Mouse (Mus musculus) ES-E14 (cell line): ENCODE data around the gene Mphosph9. TPM values are rescaled to one million over a fixed set of nuclear protein-coding genes. Genes with fewer than 3 reads are reported as not detected.

Source experiments
- DNase-seq: peaks from one replicate; pipeline ENCODE4 v3.0.0-alpha.2; 2013; ENCODE audit warnings: low read depth, low spot score
- H3K27ac ChIP-seq: 2 replicates; pipeline ENCODE4 v1.5.1; 2012; ENCODE audit warnings: low read depth, mild to moderate bottlenecking, low read length, moderate library complexity, mixed read lengths; ENCODE audit not compliant: poor library complexity, insufficient read depth, severe bottlenecking
- H3K36me3 ChIP-seq: 2 replicates; pipeline ENCODE4 v1.6.1; 2012; ENCODE audit warnings: mild to moderate bottlenecking, low read length, moderate library complexity, mixed read lengths; ENCODE audit not compliant: control insufficient read depth, poor library complexity, insufficient read depth, severe bottlenecking
- H3K4me1 ChIP-seq, 2 experiments: fragments of 150-350 bp in 1 of 2; sonication (generic) in 1 of 2; 2 replicates each; pipeline ENCODE4 v1.6.1; 2012; ENCODE audit warnings: low read length in 2 of 2, mild to moderate bottlenecking in 1 of 2, mixed read lengths in 1 of 2; ENCODE audit not compliant: control insufficient read depth in 2 of 2, insufficient read depth in 2 of 2, poor library complexity in 1 of 2
- H3K4me3 ChIP-seq, 2 experiments: fragments of 150-350 bp in 1 of 2; sonication (generic) in 1 of 2; 2 replicates each; pipeline ENCODE4 v1.5.1; 2012; ENCODE audit warnings: low read length in 2 of 2, low read depth in 1 of 2, mild to moderate bottlenecking in 1 of 2, mixed read lengths in 1 of 2; ENCODE audit not compliant: insufficient read depth in 1 of 2, poor library complexity in 1 of 2, severe bottlenecking in 1 of 2
- H3K9ac ChIP-seq: 2 replicates; pipeline ENCODE4 v1.6.1; 2012; ENCODE audit warnings: low read depth, mild to moderate bottlenecking, low read length, mixed read lengths; ENCODE audit not compliant: poor library complexity, insufficient read depth, severe bottlenecking
- H3K9me3 ChIP-seq: fragments of 150-350 bp; sonication (generic); 2 replicates; pipeline ENCODE4 v1.6.1; 2012; ENCODE audit warnings: low read depth, mild to moderate bottlenecking, low read length; ENCODE audit not compliant: control insufficient read depth, insufficient read depth
- CHD2 ChIP-seq: IDR thresholded peaks from 2 replicates; pipeline ENCODE4 v1.6.1; 2014; ENCODE audit warnings: mild to moderate bottlenecking, low read depth, low read length, inconsistent platforms
- HCFC1 ChIP-seq: IDR thresholded peaks from 2 replicates; pipeline ENCODE4 v1.6.1; 2012; ENCODE audit warnings: low read length, inconsistent platforms, borderline replicate concordance; ENCODE audit not compliant: insufficient read depth
- MAFK ChIP-seq: IDR thresholded peaks from 2 replicates; pipeline ENCODE4 v1.6.1; 2014; ENCODE audit warnings: mild to moderate bottlenecking, low read depth, low read length, inconsistent platforms; ENCODE audit not compliant: insufficient read depth
- ZC3H11A ChIP-seq: IDR thresholded peaks from 2 replicates; pipeline ENCODE4 v1.6.1; 2012; ENCODE audit warnings: low read depth, mild to moderate bottlenecking, inconsistent platforms, low read length, borderline replicate concordance
- ZNF384 ChIP-seq: IDR thresholded peaks from 2 replicates; pipeline ENCODE4 v1.6.1; 2012; ENCODE audit warnings: low read depth, low read length, inconsistent platforms
- in situ Hi-C, 2 experiments: fragments of 600-800 bp; cut with MboI; formaldehyde crosslinking; loops; one replicate each; pipeline ENCODE4 v1.15.1; 2025; ENCODE audit warnings: low sequenced_read_pairs in 2 of 2, inconsistent platforms in 1 of 2; ENCODE audit not compliant: unreplicated experiment in 2 of 2
- total RNA-seq: library from RNA; depleted of rRNA; stranded (reverse); fragments of 300-350 nt; gene quantifications from 2 replicates; pipeline ENCODE4 v1.2.3, GENCODE M21; 2012

Mphosph9 gene
- total RNA-seq, 1 experiment = 15.8 TPM

DNA sequence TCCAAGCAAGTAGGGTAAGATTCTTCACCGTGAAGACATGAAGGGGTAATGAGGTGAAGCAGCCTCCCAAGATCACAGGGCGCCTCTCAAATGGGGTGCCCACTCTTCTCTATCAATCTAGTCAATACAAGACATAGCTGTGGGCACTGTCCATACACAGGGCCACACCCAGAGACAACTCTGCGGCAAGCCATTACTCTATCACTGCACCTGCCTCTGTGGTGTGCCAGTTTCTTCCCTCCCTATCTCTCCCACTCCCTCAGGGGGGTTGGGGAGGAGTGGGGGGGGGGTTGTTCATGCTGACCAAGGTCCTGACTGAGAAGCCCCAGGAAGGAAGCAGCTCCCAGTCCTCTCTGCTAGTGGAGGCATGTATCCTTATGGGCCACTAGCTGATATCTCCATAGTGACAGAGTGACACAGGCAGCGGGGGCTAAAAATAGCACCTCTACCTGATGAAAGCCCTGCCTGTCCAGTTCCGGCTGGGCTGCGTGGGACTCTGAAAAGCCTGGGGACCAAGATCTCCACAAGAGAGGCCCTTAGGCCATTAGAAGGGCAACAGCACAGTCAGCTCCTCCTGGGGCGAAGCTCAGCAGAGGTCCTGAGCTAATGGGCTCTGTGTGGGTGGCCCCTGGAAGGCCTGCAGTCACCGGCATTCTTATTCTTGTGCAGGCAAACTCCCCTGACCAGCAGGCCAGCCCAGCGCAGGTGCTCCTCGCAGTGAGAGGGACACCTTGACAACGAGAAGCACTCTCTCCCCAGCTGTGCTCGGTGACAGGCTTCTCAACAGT is 93.7 kb downstream of the Mphosph9 start:
- Histone ChIP-seq H3K27ac (no peak overlapping the region), H3K36me3 (no peaks in the 10 kb centered on the region), H3K9ac (no peak overlapping the region), H3K9me3 (no peaks in the 10 kb centered on the region), H3K4me3 (no peak overlapping the region), H3K4me1 (peaks cover 0 to 2% of the 10 kb centered on the region in 2 experiments; a peak in 1 of 4 replicates)
- DNase-seq = no peak
- in situ Hi-C loops = no loop called here
- TF ChIP-seq ZNF384 (no peak), CHD2 (no peak), MAFK (no peak), ZC3H11A (no peak), HCFC1 (no peak)

- Histone ChIP-seq H3K9me3 (no peaks in the 10 kb centered on the region), H3K9ac (no peak overlapping the region), H3K4me1 (peaks cover 0 to 1% of the 10 kb centered on the region in 2 experiments; a peak in 1 of 4 replicates), H3K4me3 (no peak overlapping the region), H3K27ac (no peak overlapping the region), H3K36me3 (no peaks in the 10 kb centered on the region)
- DNase-seq = no peak
- in situ Hi-C loops = no loop called here
- no peak for TF ChIP-seq ZC3H11A
- no peak for TF ChIP-seq MAFK
- TF ChIP-seq HCFC1 = no peak
- no peak for TF ChIP-seq ZNF384
- no peak for TF ChIP-seq CHD2
These were observed 94.7 kb downstream of the Mphosph9 start for GRCm38 (mm10) chr5:124233144-124233465.

GRCm38 (mm10) chr5:124232360-124233143 is 95.2 kb downstream of the Mphosph9 start:
- H3K36me3 ChIP-seq = no peaks in the 10 kb centered on the region
- H3K4me3 ChIP-seq = no peak overlapping the region
- no peak overlapping the region for H3K27ac ChIP-seq
- H3K4me1 ChIP-seq = no peaks in the 10 kb centered on the region
- no peak overlapping the region for H3K9ac ChIP-seq
- H3K9me3 ChIP-seq = no peaks in the 10 kb centered on the region
- in situ Hi-C loops = no loop called here
- no peak for DNase-seq
- TF ChIP-seq MAFK = no peak
- TF ChIP-seq HCFC1 = no peak
- no peak for TF ChIP-seq ZNF384
- TF ChIP-seq CHD2 = no peak
- no peak for TF ChIP-seq ZC3H11A

GRCm38 (mm10) chr5:124230461-124230860 is 97.3 kb downstream of the Mphosph9 start:
- H3K9ac ChIP-seq = no peak overlapping the region
- in situ Hi-C loops = no loop called here
- TF ChIP-seq ZNF384 = no peak
- no peak for TF ChIP-seq ZC3H11A

More at GRCm38 (mm10) chr5:124230461-124230860, 97.3 kb downstream of the Mphosph9 start:
- DNase-seq = no peak
- Histone ChIP-seq H3K27ac (no peak overlapping the region), H3K4me3 (no peak overlapping the region), H3K9me3 (no peaks in the 10 kb centered on the region), H3K4me1 (no peaks in the 10 kb centered on the region), H3K36me3 (no peaks in the 10 kb centered on the region)
